Mouse (Mus musculus) limb, embryonic 13.5 days (tissue): ENCODE results near the gene Prss57. TPM values are rescaled to one million over a fixed set of nuclear protein-coding genes. Genes with fewer than 3 reads are reported as not detected.
A peak's percentile ranks its signal among the peaks of the same experiment; 100 is the strongest.

Source experiments
- ATAC-seq: fragments of 200-750 bp; cut with Nextera tagmentation; 2 replicates; pipeline ENCODE4 v1.8.0; 2017; ENCODE audit warnings: low read depth, moderate number of reproducible peaks, moderate TSS enrichment; ENCODE audit not compliant: low FRiP score
- H3K27ac ChIP-seq: fragments of 300-500 bp; sonication (generic); 2 replicates; pipeline ENCODE4 v1.5.1; 2015; ENCODE audit warnings: inconsistent platforms, mild to moderate bottlenecking, moderate library complexity
- H3K27me3 ChIP-seq: fragments of 300-500 bp; sonication (generic); 2 replicates; pipeline ENCODE4 v1.6.1; 2015; ENCODE audit warnings: mild to moderate bottlenecking, inconsistent platforms
- H3K36me3 ChIP-seq: fragments of 300-500 bp; sonication (generic); 2 replicates; pipeline ENCODE4 v1.6.1; 2015; ENCODE audit warnings: inconsistent platforms, mild to moderate bottlenecking, moderate library complexity
- H3K4me1 ChIP-seq: fragments of 300-500 bp; sonication (generic); 2 replicates; pipeline ENCODE4 v1.6.1; 2015; ENCODE audit warnings: inconsistent platforms
- H3K4me2 ChIP-seq: fragments of 300-500 bp; sonication (generic); replicated peaks from 2 replicates; pipeline ENCODE4 v1.6.1; 2015; ENCODE audit warnings: inconsistent platforms, mild to moderate bottlenecking, moderate library complexity
- H3K4me3 ChIP-seq: fragments of 300-500 bp; sonication (generic); 2 replicates; pipeline ENCODE4 v1.5.1; 2015; ENCODE audit warnings: moderate library complexity, mild to moderate bottlenecking, inconsistent platforms
- H3K9ac ChIP-seq: fragments of 300-500 bp; sonication (generic); 2 replicates; pipeline ENCODE4 v1.6.1; 2015; ENCODE audit warnings: mild to moderate bottlenecking, inconsistent platforms
- H3K9me3 ChIP-seq: fragments of 300-500 bp; sonication (generic); 2 replicates; pipeline ENCODE4 v1.6.1; 2016; ENCODE audit warnings: inconsistent platforms
- WGBS: fragments of 180-500 bp; shearing (Covaris S2); methylation state at CpG from one replicate; pipeline ENCODE4 v1.1.7; 2015; 5-methylcytosine and 5-hydroxymethylcytosine counted together
- polyA plus RNA-seq: library from polyadenylated mRNA; unstranded; fragments of >200 nt; fragmentation: Nextera tagmentation; extraction: Ambion mirVana; gene quantifications from 2 replicates; pipeline ENCODE4 v1.2.1, GENCODE M21; 2015

Gene Prss57
- polyA plus RNA-seq, 1 experiment from 2014 or later, result 0.11 TPM

DNA sequence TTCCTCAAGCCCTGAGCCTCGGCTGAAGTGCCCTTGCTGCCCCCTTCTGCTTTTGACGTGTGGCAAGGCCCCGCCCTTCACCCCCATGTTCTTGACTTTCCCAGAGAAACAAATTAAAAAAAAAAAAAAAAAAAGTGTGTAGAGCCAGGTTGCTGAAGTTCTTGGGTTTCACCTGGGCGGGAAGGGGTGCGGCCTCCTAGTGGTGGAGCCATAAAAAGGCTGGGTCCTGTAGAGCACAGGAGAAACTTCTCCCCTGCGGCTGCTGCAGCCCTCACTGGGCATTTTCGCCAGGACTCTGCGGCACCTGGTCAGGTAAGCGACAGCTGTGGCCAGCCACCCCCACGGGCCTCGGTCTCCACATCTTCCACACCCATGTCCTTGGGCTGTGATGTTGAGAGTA lies 30.0 kb upstream of the Prss57 start, which contains the start of gene Misp:
Gene Misp, plus strand, starts transcription at position 208 of the 400 bp plus-strand sequence.
- Histone ChIP-seq H3K9me3 (no peaks in the 10 kb centered on the region), H3K27ac (no peak within 1 kb of the TSS), H3K9ac (no peak within 1 kb of the TSS), H3K4me2 (no peak within 1 kb of the TSS), H3K4me1 (peaks cover 21% of the 10 kb centered on the region), H3K4me3 (no peak within 1 kb of the TSS), H3K36me3 (peaks cover 41% of the 10 kb centered on the region), H3K27me3 (no peaks in the 10 kb centered on the region)
- WGBS, result 57% methylated on average over 11 of the region's 11 CpGs
- ATAC-seq, result no peak

DNA sequence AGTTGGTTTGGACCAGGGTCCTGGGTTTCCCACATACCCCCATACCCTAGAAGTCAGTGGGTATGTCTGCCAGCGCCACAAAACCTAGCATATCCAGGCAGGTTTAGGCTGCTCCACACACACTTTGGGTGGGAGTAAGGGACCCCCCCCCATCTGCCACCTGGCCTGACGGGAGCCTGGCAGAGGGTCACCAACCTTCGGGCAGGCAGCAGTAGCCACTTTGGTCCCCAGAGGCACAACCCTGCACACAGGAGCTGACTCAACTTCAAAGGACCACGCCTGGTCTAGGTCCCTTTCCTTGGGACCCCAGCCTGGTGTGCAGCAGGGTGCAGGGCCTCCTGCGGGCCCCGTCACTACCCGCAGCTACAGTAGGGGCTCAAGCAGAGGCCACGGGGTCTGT lies 29.5 kb upstream of the Prss57 start:
- WGBS, result 81% methylated on average over 8 of the region's 8 CpGs
- no peak for ATAC-seq
- no peak overlapping the region for H3K27ac ChIP-seq
- no peak overlapping the region for H3K9ac ChIP-seq
- H3K4me1 ChIP-seq, result peaks cover 21% of the 10 kb centered on the region
- H3K4me2 ChIP-seq, result no peak overlapping the region
- no peaks in the 10 kb centered on the region for H3K27me3 ChIP-seq
- peaks cover 46% of the 10 kb centered on the region for H3K36me3 ChIP-seq
- no peak overlapping the region for H3K4me3 ChIP-seq
- no peaks in the 10 kb centered on the region for H3K9me3 ChIP-seq

DNA sequence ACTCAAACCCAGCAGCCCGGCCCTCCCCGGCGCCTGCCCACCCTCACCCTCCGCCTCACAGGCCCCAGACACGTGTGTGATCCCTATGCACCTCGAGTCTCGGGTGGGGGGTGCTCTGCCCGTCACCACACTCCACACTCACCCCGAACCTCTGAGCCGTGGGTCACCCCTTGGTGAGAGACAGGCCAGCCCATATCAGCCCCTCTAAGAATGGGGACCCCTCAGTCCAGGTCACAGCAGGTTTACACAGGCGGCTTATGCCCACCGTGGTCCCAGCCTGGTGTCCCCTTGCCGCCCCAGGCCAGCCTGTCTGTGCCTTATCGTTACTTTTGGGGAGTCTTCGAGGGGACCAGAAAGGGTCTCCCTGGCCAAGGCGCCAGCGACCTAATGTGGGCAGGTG lies 28.8 kb upstream of the Prss57 start:
- Histone ChIP-seq H3K4me3 (no peak overlapping the region), H3K4me1 (peaks cover 21% of the 10 kb centered on the region), H3K27ac (no peak overlapping the region), H3K36me3 (peaks cover 52% of the 10 kb centered on the region), H3K4me2 (no peak overlapping the region), H3K9ac (no peak overlapping the region), H3K9me3 (no peaks in the 10 kb centered on the region), H3K27me3 (no peaks in the 10 kb centered on the region)
- ATAC-seq, result no peak
- WGBS, result 90% methylated on average over 17 of the region's 17 CpGs

DNA sequence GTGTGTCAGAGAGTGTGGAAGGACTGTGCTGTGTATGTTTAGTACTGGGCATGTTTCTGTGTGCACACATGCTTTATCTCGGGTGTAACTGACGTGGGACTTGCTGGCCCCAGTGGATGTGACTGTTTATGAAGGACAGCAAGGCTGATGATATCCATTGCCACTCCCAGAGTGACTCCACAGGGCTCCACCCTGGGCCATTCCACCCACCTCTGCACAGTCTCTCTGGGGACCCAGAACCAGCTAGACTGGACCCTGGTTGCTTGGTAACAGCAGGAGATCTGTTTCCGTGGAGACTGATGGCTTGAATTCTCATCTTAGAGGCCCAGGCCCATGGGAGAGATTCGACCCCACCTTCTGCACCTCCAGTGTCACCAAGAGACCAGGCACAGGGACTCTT lies 27.5 kb upstream of the Prss57 start:
- ATAC-seq, result no peak
- Histone ChIP-seq H3K9ac (no peak overlapping the region), H3K27ac (no peak overlapping the region), H3K4me1 (peaks cover 21% of the 10 kb centered on the region), H3K4me3 (no peak overlapping the region), H3K4me2 (no peak overlapping the region), H3K36me3 (peaks cover 57% of the 10 kb centered on the region), H3K9me3 (no peaks in the 10 kb centered on the region), H3K27me3 (no peaks in the 10 kb centered on the region)
- 65% methylated on average over 4 of the region's 4 CpGs for WGBS

DNA sequence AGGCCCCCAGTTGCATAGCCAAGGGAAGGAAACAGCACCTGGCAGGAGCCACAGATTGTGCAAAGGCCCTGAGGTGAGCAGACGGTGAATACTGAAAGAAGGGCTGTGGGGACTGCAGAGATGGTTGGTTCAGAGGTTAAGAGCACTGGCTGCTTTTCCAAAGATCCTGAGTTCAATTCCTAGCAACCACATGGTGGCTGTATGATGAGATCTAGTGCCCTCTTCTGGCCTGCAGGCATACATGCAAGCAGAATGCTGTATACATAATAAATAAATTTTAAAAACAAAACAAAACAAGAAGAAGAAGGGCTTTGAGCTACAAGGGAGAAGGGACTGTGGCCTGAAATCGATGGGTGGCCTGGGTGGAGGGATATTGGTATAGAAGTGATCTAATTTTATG lies 26.4 kb upstream of the Prss57 start:
- Histone ChIP-seq H3K4me3 (no peak overlapping the region), H3K36me3 (peaks cover 65% of the 10 kb centered on the region)

DNA sequence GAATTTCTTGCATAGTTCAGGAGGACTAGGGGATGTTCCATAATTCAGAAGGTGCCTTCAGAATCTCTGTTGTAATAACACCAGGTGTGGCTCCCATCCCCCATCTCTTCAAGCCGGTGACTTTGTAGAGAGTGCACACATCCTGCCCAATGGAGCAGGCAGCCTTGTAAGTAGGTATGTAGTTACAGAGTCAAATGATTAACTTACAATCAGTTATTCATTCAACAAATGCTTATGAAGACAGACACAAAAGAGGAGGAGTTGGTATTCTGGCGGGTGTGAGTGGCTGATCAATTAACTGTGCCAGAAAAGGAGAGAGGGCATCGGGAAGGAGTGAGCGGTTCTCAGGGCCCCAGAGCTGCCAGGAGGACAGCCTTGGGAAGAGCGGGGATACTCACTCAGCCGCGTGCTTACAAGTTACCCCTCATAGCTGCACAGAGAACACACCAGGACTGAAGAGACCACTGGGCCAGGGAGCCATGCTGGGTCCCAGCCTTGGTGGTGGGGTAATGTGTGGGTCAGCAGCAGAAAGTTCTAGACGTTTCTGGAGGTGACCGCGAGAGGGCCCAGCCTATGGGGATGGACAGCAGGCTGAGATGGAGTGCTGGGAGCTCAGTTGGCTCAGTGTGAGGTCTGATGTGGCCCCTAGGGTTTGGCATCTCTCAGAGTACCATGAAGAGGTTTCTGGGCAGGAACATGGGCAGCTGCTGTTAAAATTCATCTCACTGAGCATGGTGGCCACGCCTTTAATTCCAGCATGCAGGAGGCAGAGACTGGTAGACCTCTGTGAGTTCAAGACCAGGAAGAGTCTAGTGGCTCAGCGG lies 25.1 kb upstream of the Prss57 start:
- Histone ChIP-seq H3K4me1 (peaks cover 5% of the 10 kb centered on the region; the same call in 1 of the 2 replicates), H3K36me3 (peaks cover 73% of the 10 kb centered on the region), H3K27me3 (no peaks in the 10 kb centered on the region), H3K9me3 (no peaks in the 10 kb centered on the region), H3K9ac (no peak overlapping the region), H3K4me3 (no peak overlapping the region), H3K4me2 (no peak overlapping the region), H3K27ac (no peak overlapping the region)
- ATAC-seq, result no peak
- WGBS, result 91% methylated on average over 12 of the region's 12 CpGs

More for the DNA sequence above, 26.4 kb upstream of the Prss57 start:
- 88% methylated on average over 2 of the region's 2 CpGs for WGBS
- Histone ChIP-seq H3K27me3 (no peaks in the 10 kb centered on the region), H3K9me3 (no peaks in the 10 kb centered on the region), H3K4me1 (peaks cover 10% of the 10 kb centered on the region), H3K9ac (no peak overlapping the region), H3K4me2 (no peak overlapping the region), H3K27ac (no peak overlapping the region)
- ATAC-seq, result no peak

DNA sequence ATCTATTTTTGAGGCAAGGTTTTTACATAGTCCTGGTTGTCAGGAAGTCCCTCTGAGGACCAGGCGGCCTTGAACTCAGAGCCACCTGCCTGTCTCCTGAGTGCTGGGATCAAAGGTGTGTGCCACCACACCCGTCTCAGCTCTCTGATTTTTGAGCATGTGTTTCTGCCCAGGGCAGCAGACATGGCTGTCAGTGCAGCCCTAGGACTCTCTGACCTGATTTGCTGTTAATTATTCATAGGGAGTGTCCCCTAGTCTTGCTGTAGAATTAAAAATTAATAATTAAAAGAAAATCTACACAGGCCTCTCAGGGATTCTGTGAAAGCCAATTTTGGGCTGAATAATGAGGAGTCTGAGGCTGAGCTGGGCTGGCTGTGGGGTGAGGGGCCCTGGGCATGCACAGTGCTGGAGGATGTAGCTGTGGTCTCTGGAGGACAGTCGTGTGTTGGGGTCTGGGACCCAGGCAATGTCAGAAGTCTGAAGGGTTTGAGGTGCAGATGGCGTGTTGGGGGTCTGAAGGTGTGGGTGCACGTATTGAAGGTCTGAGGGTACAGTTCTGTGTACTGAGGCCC lies 23.6 kb upstream of the Prss57 start:
- no peak overlapping the region for H3K9ac ChIP-seq
- no peak overlapping the region for H3K4me2 ChIP-seq
- no peak for ATAC-seq
- no peak overlapping the region for H3K4me3 ChIP-seq
- no peak overlapping the region for H3K27ac ChIP-seq
- H3K27me3 ChIP-seq, result no peaks in the 10 kb centered on the region
- no peaks in the 10 kb centered on the region for H3K9me3 ChIP-seq
- 89% methylated on average over 5 of the region's 5 CpGs for WGBS
- H3K4me1 ChIP-seq, result no peaks in the 10 kb centered on the region
- H3K36me3 ChIP-seq, result peaks cover 71% of the 10 kb centered on the region

DNA sequence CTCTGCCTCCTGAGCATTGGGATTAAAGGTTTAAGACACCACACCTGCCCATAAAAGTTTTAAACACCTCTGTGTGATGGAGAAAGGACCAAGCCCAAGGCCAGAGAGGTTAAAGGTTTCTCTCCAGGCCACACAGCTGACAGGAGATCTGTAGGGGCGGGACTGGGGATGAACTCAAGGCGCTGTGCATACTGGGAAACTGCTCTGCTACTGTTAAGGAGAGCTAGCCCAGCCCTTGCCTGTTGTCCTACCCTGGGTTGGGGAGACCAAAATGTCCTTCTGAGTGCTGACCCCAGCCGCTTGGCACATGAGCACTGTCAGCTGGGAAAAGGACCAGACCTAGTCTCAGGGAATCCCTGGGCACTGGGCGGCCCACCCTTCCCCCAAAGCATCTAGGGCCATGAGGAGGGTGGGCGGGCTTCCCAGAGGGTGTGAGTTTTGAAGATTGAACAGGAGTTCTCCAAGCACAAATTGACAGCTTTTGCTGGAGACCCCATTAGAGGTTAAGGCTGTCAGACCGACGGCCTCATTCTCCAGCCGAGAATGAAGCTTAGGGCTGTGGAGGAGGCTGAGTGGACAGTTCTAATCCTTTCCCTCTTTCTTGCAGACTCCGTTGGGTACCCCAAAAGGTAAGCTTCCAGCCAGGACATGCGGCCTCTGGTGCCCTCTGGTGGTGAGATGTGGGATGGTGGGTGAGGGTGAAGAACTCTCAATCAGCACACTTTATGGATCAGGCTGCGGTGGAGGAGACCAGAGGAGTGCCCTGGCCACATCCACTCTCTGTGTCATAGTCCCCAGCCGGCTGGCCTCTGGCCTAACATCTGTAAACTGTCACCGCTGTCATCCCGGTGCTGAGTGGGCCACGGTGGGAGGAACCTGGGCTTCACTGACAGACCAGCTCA lies 21.2 kb upstream of the Prss57 start:
- peak; percentile 52 for ATAC-seq
- Histone ChIP-seq H3K4me3 (no peak overlapping the region), H3K4me2 (no peak overlapping the region), H3K27ac (no peak overlapping the region), H3K9ac (no peak overlapping the region), H3K36me3 (peaks cover 83% of the 10 kb centered on the region), H3K27me3 (no peaks in the 10 kb centered on the region), H3K4me1 (peaks cover 8% of the 10 kb centered on the region), H3K9me3 (no peaks in the 10 kb centered on the region)
- 30% methylated on average over 15 of the region's 15 CpGs for WGBS

DNA sequence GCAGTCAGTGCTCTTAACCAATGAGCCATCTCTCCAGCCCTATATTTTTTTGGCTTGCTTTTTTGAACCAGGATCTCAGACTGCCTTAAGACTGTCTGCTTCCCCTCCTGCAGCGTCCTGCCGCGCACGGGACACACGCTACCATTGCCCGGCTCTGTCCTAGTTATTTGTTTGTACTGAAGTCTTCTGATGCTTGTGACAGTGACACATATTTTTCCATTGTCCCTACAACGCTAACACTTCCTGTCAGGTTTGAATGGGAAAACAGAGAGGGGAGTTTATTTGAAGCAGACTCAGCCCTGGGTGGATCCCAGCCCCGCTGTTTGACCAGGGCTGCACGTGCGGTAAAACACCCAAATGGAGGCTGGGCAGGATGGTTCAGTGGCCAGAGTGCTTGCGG lies 18.0 kb upstream of the Prss57 start:
- Histone ChIP-seq H3K9ac (no peak overlapping the region), H3K36me3 (peaks cover 63% of the 10 kb centered on the region), H3K4me1 (peaks cover 31% of the 10 kb centered on the region), H3K4me2 (no peak overlapping the region), H3K27me3 (no peaks in the 10 kb centered on the region), H3K4me3 (no peak overlapping the region), H3K9me3 (no peaks in the 10 kb centered on the region), H3K27ac (no peak overlapping the region)
- no peak for ATAC-seq
- WGBS, result 86% methylated on average over 11 of the region's 11 CpGs

DNA sequence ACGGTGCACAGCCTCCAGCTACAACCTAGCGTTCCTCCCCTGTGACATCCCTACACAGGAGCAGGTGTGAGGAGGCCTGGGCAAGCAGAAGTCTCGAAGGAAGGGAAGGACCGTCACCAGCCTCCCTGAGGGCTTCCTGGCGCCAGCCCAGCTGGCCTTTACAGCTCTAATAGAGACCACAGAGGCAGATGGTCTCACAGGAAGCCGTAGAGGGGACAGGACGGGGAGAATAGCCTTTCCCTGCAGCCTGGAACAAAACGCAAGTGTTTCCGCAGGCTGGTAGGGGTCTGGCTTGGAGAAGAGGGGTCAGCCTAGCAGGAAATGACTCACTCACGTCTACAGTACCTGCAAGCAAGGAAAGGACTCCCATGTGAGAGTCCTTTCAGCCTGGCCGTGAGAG lies 17.1 kb upstream of the Prss57 start:
- Histone ChIP-seq H3K4me2 (no peak overlapping the region), H3K4me3 (no peak overlapping the region), H3K27me3 (no peaks in the 10 kb centered on the region), H3K4me1 (peaks cover 40% of the 10 kb centered on the region), H3K9me3 (no peaks in the 10 kb centered on the region), H3K36me3 (peaks cover 58% of the 10 kb centered on the region), H3K9ac (0 out of 2 replicates have a peak overlapping the region, but pooled peaks have one; percentile 0), H3K27ac (peak overlapping the region; percentile 44; the same call in 1 of the 2 replicates)
- 53% methylated on average over 11 of the region's 11 CpGs for WGBS
- no peak for ATAC-seq

DNA sequence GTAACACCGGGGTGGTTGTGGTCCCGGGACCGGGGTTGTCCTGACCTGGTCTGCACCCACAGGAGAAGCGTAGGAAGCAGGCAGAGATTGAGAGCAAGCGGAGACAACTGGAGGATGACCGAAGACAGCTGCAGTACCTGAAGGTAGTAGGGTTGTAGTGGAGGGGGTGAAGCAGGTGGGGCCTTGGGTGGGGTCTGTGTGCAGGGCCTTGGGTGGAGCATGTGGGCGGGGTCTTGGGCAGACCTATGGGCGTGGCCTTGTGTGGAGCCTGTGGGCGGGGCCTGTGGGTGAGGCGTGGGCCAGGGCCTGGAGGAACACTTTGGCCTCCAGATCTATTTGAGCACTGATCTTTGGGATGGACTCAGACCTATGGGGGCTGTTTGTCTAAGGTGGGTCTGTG lies 16.2 kb upstream of the Prss57 start:
- Histone ChIP-seq H3K9me3 (no peaks in the 10 kb centered on the region), H3K27ac (no peak overlapping the region), H3K4me2 (no peak overlapping the region), H3K27me3 (no peaks in the 10 kb centered on the region), H3K36me3 (peaks cover 53% of the 10 kb centered on the region), H3K4me3 (no peak overlapping the region), H3K9ac (0 out of 2 replicates have a peak overlapping the region, but pooled peaks have one; percentile 0), H3K4me1 (peaks cover 49% of the 10 kb centered on the region)
- ATAC-seq, result no peak
- 82% methylated on average over 10 of the region's 10 CpGs for WGBS

DNA sequence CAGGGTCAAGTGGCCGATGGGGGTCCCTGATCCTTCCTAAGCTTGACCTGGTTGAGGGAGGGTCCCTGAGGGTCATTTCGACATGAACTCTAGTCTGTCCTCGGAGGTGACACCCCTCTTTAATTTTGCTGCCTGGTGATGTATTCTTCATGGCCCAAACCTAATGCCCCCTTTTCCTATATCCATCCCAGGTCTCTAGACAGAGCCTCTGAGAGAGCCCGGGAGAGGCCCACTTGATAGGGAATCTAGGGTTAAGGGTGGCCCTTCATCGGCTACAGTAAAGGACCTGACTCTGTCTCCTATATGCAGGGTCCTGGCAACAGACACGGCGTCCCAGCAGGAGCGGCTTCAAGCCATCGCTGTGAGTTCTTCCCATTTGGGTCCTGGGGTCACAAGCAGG lies 15.6 kb upstream of the Prss57 start:
- no peak overlapping the region for H3K9ac ChIP-seq
- H3K9me3 ChIP-seq, result no peaks in the 10 kb centered on the region
- H3K27me3 ChIP-seq, result no peaks in the 10 kb centered on the region
- no peak overlapping the region for H3K4me2 ChIP-seq
- 90% methylated on average over 9 of the region's 9 CpGs for WGBS
- H3K27ac ChIP-seq, result no peak overlapping the region
- H3K36me3 ChIP-seq, result peaks cover 47% of the 10 kb centered on the region
- peaks cover 53% of the 10 kb centered on the region for H3K4me1 ChIP-seq
- H3K4me3 ChIP-seq, result no peak overlapping the region
- no peak for ATAC-seq
